Mouse (Mus musculus) forebrain, postnatal 0 days (tissue): ENCODE measurements around the gene Ercc5. TPM values are rescaled to one million over a fixed set of nuclear protein-coding genes. Genes with fewer than 3 reads are reported as not detected.

Experiments used
- ATAC-seq: fragments of 200-750 bp; cut with Nextera tagmentation; 2 replicates; pipeline ENCODE4 v1.8.0; 2017; ENCODE audit warnings: mild to moderate bottlenecking, moderate library complexity
- DNase-seq: peaks from one replicate; pipeline ENCODE4 v3.0.0-alpha.2; 2015
- H3K27ac ChIP-seq: fragments of 300-500 bp; sonication (generic); 2 replicates; pipeline ENCODE4 v1.5.1; 2014; ENCODE audit warnings: low read depth, mild to moderate bottlenecking, antibody characterized with exemption, low read length, moderate library complexity, mixed read lengths
- H3K27me3 ChIP-seq: fragments of 300-500 bp; sonication (generic); 2 replicates; pipeline ENCODE4 v1.6.1; 2014; ENCODE audit warnings: mild to moderate bottlenecking, low read length, mixed read lengths; ENCODE audit not compliant: insufficient read depth
- H3K36me3 ChIP-seq: fragments of 300-500 bp; sonication (generic); 2 replicates; pipeline ENCODE4 v1.6.1; 2014; ENCODE audit warnings: mild to moderate bottlenecking, moderate library complexity; ENCODE audit not compliant: insufficient read depth
- H3K4me1 ChIP-seq: fragments of 300-500 bp; sonication (generic); 2 replicates; pipeline ENCODE4 v1.6.1; 2014; ENCODE audit warnings: antibody characterized with exemption; ENCODE audit not compliant: insufficient read depth
- H3K4me2 ChIP-seq: fragments of 300-500 bp; sonication (generic); 2 replicates; pipeline ENCODE4 v1.6.1; 2014; ENCODE audit warnings: low read depth, mild to moderate bottlenecking, moderate library complexity
- H3K4me3 ChIP-seq: fragments of 300-500 bp; sonication (generic); 2 replicates; pipeline ENCODE4 v1.5.1; 2014; ENCODE audit warnings: low read depth, low read length, mixed read lengths
- H3K9ac ChIP-seq: fragments of 300-500 bp; sonication (generic); 2 replicates; pipeline ENCODE4 v1.6.1; 2014; ENCODE audit warnings: mild to moderate bottlenecking
- H3K9me3 ChIP-seq: fragments of 300-500 bp; sonication (generic); 2 replicates; pipeline ENCODE4 v1.6.1; 2016; ENCODE audit warnings: low read length
- CTCF ChIP-seq: sonication (generic); IDR thresholded peaks from 2 replicates; pipeline ENCODE4 v1.5.1; 2016; ENCODE audit warnings: antibody characterized with exemption, control low read depth, low read depth
- WGBS: fragments of 180-500 bp; shearing (Covaris S2); extraction: QIAGEN DNeasy Blood & Tissue Kit; methylation state at CpG from one replicate; pipeline ENCODE4 v1.1.7; 2014; 5-methylcytosine and 5-hydroxymethylcytosine counted together
- polyA plus RNA-seq: library from polyadenylated mRNA; unstranded; fragments of >200 nt; fragmentation: Nextera tagmentation; extraction: Ambion mirVana; gene quantifications from 2 replicates; pipeline ENCODE4 v1.2.1, GENCODE M21; 2015
- total RNA-seq: library from RNA; depleted of rRNA; stranded (reverse); fragments of >200 nt; gene quantifications from 2 replicates; pipeline ENCODE4 v1.2.3, GENCODE M21; 2014; rRNA removed

Gene Ercc5
- total and polyA plus RNA-seq, 2 experiments from 2014 or later = 20.2 to 28.0 TPM

GRCm38 (mm10) chr1:44217118-44217517, 69.6 kb downstream of the Ercc5 start:
- H3K4me2 ChIP-seq = no peak overlapping the region
- ATAC-seq = no peak
- H3K4me3 ChIP-seq = no peak overlapping the region
- no peak overlapping the region for H3K27ac ChIP-seq
- TF ChIP-seq CTCF = no peak
- no peak for DNase-seq
- H3K36me3 ChIP-seq = no peaks in the 10 kb centered on the region
- no peak overlapping the region for H3K9ac ChIP-seq
- no peaks in the 10 kb centered on the region for H3K4me1 ChIP-seq
- no peaks in the 10 kb centered on the region for H3K9me3 ChIP-seq
- 61% methylated on average over 2 of the region's 2 CpGs for WGBS
- H3K27me3 ChIP-seq = no peaks in the 10 kb centered on the region

DNA sequence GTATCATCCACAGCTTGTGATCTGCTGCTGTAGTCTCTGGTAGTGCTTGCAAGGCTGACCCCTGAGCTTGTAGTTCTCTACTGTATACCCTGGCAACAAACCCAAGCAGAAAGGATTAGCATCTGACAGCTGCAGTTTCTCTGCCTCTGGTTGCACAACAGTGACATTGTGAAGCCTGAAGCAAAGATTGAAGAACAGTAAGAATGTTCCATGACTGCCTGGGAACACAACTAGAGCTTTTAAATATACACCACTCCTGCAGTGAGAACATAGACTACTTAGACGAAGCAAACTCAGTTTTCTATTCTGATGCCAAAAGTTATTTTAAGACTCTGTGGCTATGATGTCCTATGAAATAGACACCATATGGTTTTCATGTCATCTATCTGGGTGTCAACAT, 71.3 kb downstream of the Ercc5 start, which contains the start of gene Mettl21e:
Mettl21e (minus strand) TSS at position 86 of the 400 bp plus-strand sequence.
- DNase-seq (no peak), ATAC-seq (0 out of 2 replicates have a peak, but pooled peaks have one; percentile 29)
- no peak within 1 kb of the TSS for H3K4me2 ChIP-seq
- H3K4me3 ChIP-seq = no peak within 1 kb of the TSS
- H3K36me3 ChIP-seq = no peaks in the 10 kb centered on the region
- no peak for TF ChIP-seq CTCF
- H3K27ac ChIP-seq = no peak within 1 kb of the TSS
- H3K27me3 ChIP-seq = no peaks in the 10 kb centered on the region
- no peak within 1 kb of the TSS for H3K9ac ChIP-seq
- 42% methylated on average over 1 of the region's 1 CpGs for WGBS
- no peaks in the 10 kb centered on the region for H3K4me1 ChIP-seq
- H3K9me3 ChIP-seq = no peaks in the 10 kb centered on the region

GRCm38 (mm10) chr1:44229044-44229443, 81.5 kb downstream of the Ercc5 start:
- peak; percentile 93 for ATAC-seq
- Histone ChIP-seq H3K4me2 (no peak overlapping the region), H3K4me1 (no peaks in the 10 kb centered on the region), H3K27ac (no peak overlapping the region), H3K9ac (no peak overlapping the region), H3K36me3 (no peaks in the 10 kb centered on the region), H3K27me3 (no peaks in the 10 kb centered on the region), H3K9me3 (no peaks in the 10 kb centered on the region), H3K4me3 (no peak overlapping the region)
- DNase-seq = peak; percentile 77
- 51% methylated on average over 2 of the region's 2 CpGs for WGBS
- TF ChIP-seq CTCF = peak; percentile 82

Other genes starting within 250 kb of the Ercc5 start
- gene Tpp2, start 214.1 kb upstream of the Ercc5 start, total RNA-seq = 38.9 and 54.2 TPM in 2 replicates
- 30.0 and 50.6 TPM in 2 replicates for gene Tpp2, start 214.1 kb upstream of the Ercc5 start, polyA plus RNA-seq
- 1.2 and 2.3 TPM in 2 replicates for gene Mettl21c, start 127.7 kb upstream of the Ercc5 start, total RNA-seq
- gene Mettl21c, start 127.7 kb upstream of the Ercc5 start, polyA plus RNA-seq = 1.8 and 2.5 TPM in 2 replicates
- 0.05 TPM in 1 of 2 replicates, not detected in the other for gene Gm8251, start 85.8 kb upstream of the Ercc5 start, total RNA-seq
- not detected in 2 replicates for gene Gm8251, start 85.8 kb upstream of the Ercc5 start, polyA plus RNA-seq
- 15.2 and 18.7 TPM in 2 replicates for gene Tex30, start 45.3 kb upstream of the Ercc5 start, total RNA-seq
- 36.0 and 43.4 TPM in 2 replicates for gene Tex30, start 45.3 kb upstream of the Ercc5 start, polyA plus RNA-seq
- 10.5 and 10.6 TPM in 2 replicates for gene Kdelc1, start 28.9 kb upstream of the Ercc5 start, total RNA-seq
- 12.7 and 14.2 TPM in 2 replicates for gene Kdelc1, start 28.9 kb upstream of the Ercc5 start, polyA plus RNA-seq
- 39.9 and 40.1 TPM in 2 replicates for gene Bivm, start 28.8 kb upstream of the Ercc5 start, total RNA-seq
- 16.9 and 22.5 TPM in 2 replicates for gene Bivm, start 28.8 kb upstream of the Ercc5 start, polyA plus RNA-seq
- gene Mettl21e, start 71.2 kb downstream of the Ercc5 start, total RNA-seq = not detected in 2 replicates
- not detected in 2 replicates for gene Mettl21e, start 71.2 kb downstream of the Ercc5 start, polyA plus RNA-seq